ENCODE assay signal across 24 mouse cellular contexts in genomic region chr16:38469437-38469836, GRCm38 (mm10). TPM values are rescaled to one million over a fixed set of nuclear protein-coding genes. Genes with fewer than 3 reads are reported as not detected.
DNase-seq lines count a peak whose midpoint lies in the region; ATAC-seq and TF ChIP-seq lines count a peak whose summit lies in the region.
"Had no signal": no experiment of that assay in that cellular context is flagged by ENCODE, and none has a peak within 500 bp of the region (broad histone marks: within the 10 kb centered on the region; RNA-seq: fewer than 3 reads in every experiment).

No protein-coding gene starts in this region.

- H3K36me3 ChIP-seq in midbrain, embryonic 11.5 days (ENCODE audit: control insufficient read depth, insufficient read depth, low read length): no peaks in the 10 kb centered on the region
- H3K36me3 ChIP-seq in midbrain, embryonic 16.5 days (ENCODE audit: control insufficient read depth, insufficient read depth, low read length): no peaks in the 10 kb centered on the region
- H3K36me3 ChIP-seq in CH12.LX (replicated peaks in 1 of 2; ENCODE audit: control insufficient read depth in 1 of 2, insufficient read depth in 1 of 2, low read length in 1 of 2) (peaks cover 70 to 93% of the 10 kb centered on the region in 2 experiments), ES-E14 (ENCODE audit: control insufficient read depth, insufficient read depth, low read length, poor library complexity, severe bottlenecking) (no peaks in the 10 kb centered on the region)

- H3K4me3 ChIP-seq in midbrain, embryonic 11.5 days (ENCODE audit: low read depth, low read length): no peak overlapping the region
- H3K4me3 ChIP-seq in midbrain, embryonic 16.5 days (ENCODE audit: low read depth, low read length): no peak overlapping the region
- H3K4me3 ChIP-seq in CH12.LX (replicated peaks in 1 of 3; ENCODE audit: low read depth in 2 of 3, low read length in 2 of 3, poor library complexity in 1 of 3) (no peak overlapping the region), ES-E14 (ENCODE audit: insufficient read depth in 1 of 2, low read depth in 1 of 2, low read length in 2 of 2, poor library complexity in 1 of 2, severe bottlenecking in 1 of 2) (no peak overlapping the region)

- no peak for TF ChIP-seq CTCF in CH12.LX (conservative IDR thresholded peaks at IDR 0.05 in 1 of 2, IDR thresholded peaks at IDR 0.05 in 1 of 2; ENCODE audit: low read depth in 2 of 2, low read length in 2 of 2)

- 78% methylated on average over 8 of the region's 8 CpGs for WGBS in midbrain, embryonic 11.5 days
- WGBS in midbrain, embryonic 16.5 days: 77% methylated on average over 8 of the region's 8 CpGs

- TF ChIP-seq POLR2A in CH12.LX (IDR thresholded peaks at IDR 0.05; ENCODE audit: low read depth, low read length): no peak

- H3K27me3 ChIP-seq in midbrain, embryonic 11.5 days (ENCODE audit: control insufficient read depth, insufficient read depth, low read length): no peaks in the 10 kb centered on the region
- H3K27me3 ChIP-seq in midbrain, embryonic 16.5 days (ENCODE audit: control insufficient read depth, insufficient read depth, low read depth, low read length): no peaks in the 10 kb centered on the region
- H3K27me3 ChIP-seq in CH12.LX (replicated peaks): no peaks in the 10 kb centered on the region
- H3K27me3 ChIP-seq: Patski had no signal

- TF ChIP-seq RAD21 in CH12.LX (IDR thresholded peaks at IDR 0.05; ENCODE audit: low read depth, low read length): no peak

- no peak overlapping the region for H3K27ac ChIP-seq in midbrain, embryonic 11.5 days (ENCODE audit: low read depth, low read length)
- H3K27ac ChIP-seq in midbrain, embryonic 16.5 days (ENCODE audit: low read length): no peak overlapping the region
- peak overlapping the region; percentile 20; the same call in 1 of the 2 replicates for H3K27ac ChIP-seq in CH12.LX (ENCODE audit: insufficient read depth, low read depth)
- peak overlapping the region; percentile 8; the same call in 1 of the 2 replicates for H3K27ac ChIP-seq in ES-E14 (ENCODE audit: insufficient read depth, low read depth, low read length, poor library complexity, severe bottlenecking)

- no peak for ATAC-seq in midbrain, embryonic 11.5 days (ENCODE audit: low FRiP score)
- ATAC-seq in midbrain, embryonic 16.5 days: no peak
- ATAC-seq: activated CD4-positive, CD25-positive, alpha-beta regulatory T cell, adult 4 months; CD4-positive, CD25-positive, alpha-beta regulatory T cell, adult 4 months had no signal

- H3K9me3 ChIP-seq in midbrain, embryonic 11.5 days (ENCODE audit: control insufficient read depth, low read length): no peaks in the 10 kb centered on the region
- no peaks in the 10 kb centered on the region for H3K9me3 ChIP-seq in midbrain, embryonic 16.5 days (replicated peaks; ENCODE audit: control insufficient read depth, low read length, poor library complexity, severe bottlenecking)
- H3K9me3 ChIP-seq in CH12.LX (replicated peaks; ENCODE audit: low read length) (no peaks in the 10 kb centered on the region), ES-E14 (ENCODE audit: control insufficient read depth, insufficient read depth, low read depth, low read length) (no peaks in the 10 kb centered on the region)
- H3K9me3 ChIP-seq: G1E had no signal

- H3K79me2 ChIP-seq in CH12.LX (replicated peaks; ENCODE audit: control insufficient read depth, extremely low read depth, insufficient read depth, poor library complexity, severe bottlenecking): peaks cover 100% of the 10 kb centered on the region

- H3K4me2 ChIP-seq in midbrain, embryonic 11.5 days: no peak overlapping the region
- H3K4me2 ChIP-seq in midbrain, embryonic 16.5 days (ENCODE audit: low read length): no peak overlapping the region
- H3K4me2 ChIP-seq in CH12.LX (ENCODE audit: insufficient read depth, low read depth, poor library complexity, severe bottlenecking): peak overlapping the region; percentile 52

- H3K4me1 ChIP-seq in midbrain, embryonic 11.5 days (ENCODE audit: control insufficient read depth, insufficient read depth, low read length): no peaks in the 10 kb centered on the region
- no peaks in the 10 kb centered on the region for H3K4me1 ChIP-seq in midbrain, embryonic 16.5 days (ENCODE audit: control insufficient read depth, insufficient read depth, low read length)
- H3K4me1 ChIP-seq in CH12.LX (ENCODE audit: control insufficient read depth in 1 of 2, insufficient read depth in 2 of 2) (peaks cover 29 to 95% of the 10 kb centered on the region in 2 experiments), ES-E14 (ENCODE audit: control insufficient read depth in 2 of 2, insufficient read depth in 2 of 2, low read length in 2 of 2, poor library complexity in 1 of 2) (peaks cover 9 to 10% of the 10 kb centered on the region in 2 experiments)

- dilution Hi-C loops in CH12.LX (cut with MboI; ENCODE audit: extremely low pct_ligation_motif_present, extremely low pct_unique_long_range_greater_than_20kb, low sequenced_read_pairs): no loop called here

- in situ Hi-C loops in CH12.LX (cut with MboI; ENCODE audit: low pct_ligation_motif_present, low pct_unique_long_range_greater_than_20kb, low sequenced_read_pairs) (no loop called here), ES-E14 (cut with MboI; ENCODE audit: low sequenced_read_pairs in 2 of 2, unreplicated experiment in 2 of 2) (no loop called here)

- TF ChIP-seq EP300 in CH12.LX (IDR thresholded peaks at IDR 0.05; ENCODE audit: low read length): 0 out of 2 replicates have a peak, but pooled peaks have one; percentile 20

- no peak overlapping the region for H3K9ac ChIP-seq in midbrain, embryonic 11.5 days (ENCODE audit: low read length)
- H3K9ac ChIP-seq in midbrain, embryonic 16.5 days (ENCODE audit: low read depth, low read length): no peak overlapping the region
- 0 out of 2 replicates have a peak overlapping the region, but pooled peaks have one; percentile 11 for H3K9ac ChIP-seq in CH12.LX (ENCODE audit: insufficient read depth, low read depth)
- H3K9ac ChIP-seq in ES-E14 (ENCODE audit: insufficient read depth, low read depth, low read length, poor library complexity, severe bottlenecking): no peak overlapping the region; the same call in 1 of the 2 replicates

- DNase-seq in midbrain, embryonic 11.5 days (ENCODE audit: low spot score, missing footprints): peak; percentile 33
- no peak for DNase-seq in CH12.LX (ENCODE audit: extremely low read depth)
- DNase-seq in ES-E14 (ENCODE audit: low read depth, low spot score): no peak
- DNase-seq in adrenal gland, adult 18-20 months (ENCODE audit: low spot score in 2 of 2): no peak
- no peak for DNase-seq in cerebellum, adult 11 months
- DNase-seq: adrenal gland, adult 2 months; adrenal gland, adult 8-10 months; adrenal gland, postnatal 10 days; adrenal gland, postnatal 14 days; adrenal gland, postnatal 25 days; adrenal gland, postnatal 36 days; B cell, adult 2 months; cerebellum, adult 11-12 months; cerebellum, adult 18-20 months; cerebellum, adult 2 months; cerebellum, adult 8-10 months; cerebellum, adult 9-10 months; cerebellum, adult 9-11 months had no signal

TF ChIP-seq in CH12.LX, 34 proteins besides CTCF, POLR2A, EP300 and RAD21 (continues in another document):
- TF ChIP-seq BHLHE40 (IDR thresholded peaks at IDR 0.05; ENCODE audit: low read depth, low read length) (peak; percentile 21; the same call in 1 of the 2 replicates), PAX5 (IDR thresholded peaks at IDR 0.05; ENCODE audit: low read length) (no peak), CHD1 (IDR thresholded peaks at IDR 0.05; ENCODE audit: low read depth, low read length) (no peak), NELFE (IDR thresholded peaks at IDR 0.05; ENCODE audit: low read depth, low read length) (no peak), UBTF (IDR thresholded peaks at IDR 0.05; ENCODE audit: low read depth, low read length) (no peak)

TF ChIP-seq in ES-E14, 5 proteins besides CTCF, POLR2A, EP300 and RAD21:
- TF ChIP-seq ZC3H11A (IDR thresholded peaks at IDR 0.05; ENCODE audit: borderline replicate concordance, low read depth, low read length) (no peak), CHD2 (IDR thresholded peaks at IDR 0.05; ENCODE audit: low read depth, low read length) (no peak), HCFC1 (IDR thresholded peaks at IDR 0.05; ENCODE audit: borderline replicate concordance, insufficient read depth, low read length) (no peak), MAFK (IDR thresholded peaks at IDR 0.05; ENCODE audit: insufficient read depth, low read depth, low read length) (no peak), ZNF384 (IDR thresholded peaks at IDR 0.05; ENCODE audit: low read depth, low read length) (no peak)

RNA-seq across cellular contexts. Expression of gene Cd80, which starts 14.1 kb away (rescaled TPM):
- polyA plus RNA-seq in midbrain, embryonic 11.5 days (2014; fragmentation: Nextera tagmentation; extraction: Ambion mirVana): 0.42 and 0.65 TPM in 2 replicates
- polyA plus RNA-seq in midbrain, embryonic 16.5 days (2015; fragmentation: Nextera tagmentation; extraction: Ambion mirVana): 0.46 and 0.61 TPM in 2 replicates
- total RNA-seq in CH12.LX (2012; rRNA removed) (43.6 and 46.2 TPM in 2 replicates), CH12.LX (2014; rRNA removed) (54.3 and 57.8 TPM in 2 replicates), ES-E14 (2012; rRNA removed) (11.1 and 15.2 TPM in 2 replicates)
- polyA plus RNA-seq in CH12.LX (2012; ENCODE audit: insufficient read length, low read depth): 37.0 and 39.5 TPM in 2 replicates
- total RNA-seq in adrenal gland, adult 18-20 months (2021): under 1 TPM; 0.53 to 0.70 TPM
- polyA plus RNA-seq: adrenal gland, adult 2 months had no signal

RNA-seq across cellular contexts. Expression of gene Adprh, which starts 16.9 kb away (rescaled TPM):
- polyA plus RNA-seq in midbrain, embryonic 11.5 days (2014; fragmentation: Nextera tagmentation; extraction: Ambion mirVana): 122 and 134 TPM in 2 replicates
- polyA plus RNA-seq in midbrain, embryonic 16.5 days (2015; fragmentation: Nextera tagmentation; extraction: Ambion mirVana): 160 and 164 TPM in 2 replicates
- total RNA-seq in CH12.LX (2012; rRNA removed): 47.3 and 67.7 TPM in 2 replicates
- total RNA-seq in CH12.LX (2014; rRNA removed): 44.9 and 45.3 TPM in 2 replicates
- polyA plus RNA-seq in CH12.LX (2012; ENCODE audit: insufficient read length, low read depth): 82.9 and 93.2 TPM in 2 replicates
- total RNA-seq in ES-E14 (2012; rRNA removed): 70.2 and 121 TPM in 2 replicates
- total RNA-seq in adrenal gland, adult 18-20 months (2021): 10 to 100 TPM; 32.8 to 39.6 TPM

RNA-seq across cellular contexts. Expression of gene Pla1a, which starts 36.5 kb away (rescaled TPM):
- 0.23 and 0.59 TPM in 2 replicates for polyA plus RNA-seq in midbrain, embryonic 11.5 days (2014; fragmentation: Nextera tagmentation; extraction: Ambion mirVana)
- polyA plus RNA-seq in midbrain, embryonic 16.5 days (2015; fragmentation: Nextera tagmentation; extraction: Ambion mirVana): 0.36 and 0.68 TPM in 2 replicates
- total RNA-seq in CH12.LX (2012; rRNA removed) (20.6 and 27.9 TPM in 2 replicates), CH12.LX (2014; rRNA removed) (12.3 and 14.3 TPM in 2 replicates), ES-E14 (2012; rRNA removed) (4.9 and 6.0 TPM in 2 replicates)
- 9.3 and 11.0 TPM in 2 replicates for polyA plus RNA-seq in CH12.LX (2012; ENCODE audit: insufficient read length, low read depth)
- 10 to 100 TPM; 13.9 to 51.8 TPM for total RNA-seq in adrenal gland, adult 18-20 months (2021)
- total RNA-seq: MEL had no signal
- polyA plus RNA-seq: activated CD4-positive, CD25-positive, alpha-beta regulatory T cell, adult 4 months; G1E had no signal

RNA-seq across cellular contexts. Expression of gene Timmdc1, which starts 53.0 kb away (rescaled TPM):
- 27.6 and 29.2 TPM in 2 replicates for polyA plus RNA-seq in midbrain, embryonic 11.5 days (2014; fragmentation: Nextera tagmentation; extraction: Ambion mirVana)
- polyA plus RNA-seq in midbrain, embryonic 16.5 days (2015; fragmentation: Nextera tagmentation; extraction: Ambion mirVana): 33.4 and 34.6 TPM in 2 replicates
- total RNA-seq in CH12.LX (2012; rRNA removed): 49.7 and 50.1 TPM in 2 replicates
- 32.5 and 36.5 TPM in 2 replicates for total RNA-seq in CH12.LX (2014; rRNA removed)
- 45.1 and 45.3 TPM in 2 replicates for polyA plus RNA-seq in CH12.LX (2012; ENCODE audit: insufficient read length, low read depth)
- 26.9 and 36.9 TPM in 2 replicates for total RNA-seq in ES-E14 (2012; rRNA removed)
- total RNA-seq in adrenal gland, adult 18-20 months (2021): 10 to 100 TPM; 43.9 to 51.5 TPM

Comparison
In these comparisons a context has a peak if more than half of its experiments do, and no peak if none do; other contexts are left out.
1. H3K27ac ChIP-seq: peak in CH12.LX (single experiment) and ES-E14 (single experiment); none in midbrain, embryonic 11.5 days (single experiment) and midbrain, embryonic 16.5 days (single experiment).